Mouse (Mus musculus) lung, postnatal 36 days (tissue): Measurements from ENCODE around the gene Ubtfl1.
"Not testable (repeated sequence)": the region's sequence is repeated elsewhere in the genome, so short reads cannot be mapped to it uniquely, and the experiment has no call there.

Source experiments
- DNase-seq: peaks from one replicate; pipeline ENCODE4 v3.0.0; 2022; ENCODE audit warnings: mixed read lengths

Ubtfl1 gene

GRCm38 (mm10) chr9:18404118-18404517, at the start of gene Ubtfl1:
Ubtfl1 (plus strand) TSS chr9:18404418.
- DNase-seq, result no peak

GRCm38 (mm10) chr9:18373026-18373425, 31.2 kb upstream of the Ubtfl1 start:
- DNase-seq, result not testable (repeated sequence)

GRCm38 (mm10) chr9:18385782-18386181, 18.4 kb upstream of the Ubtfl1 start:
- no peak for DNase-seq

GRCm38 (mm10) chr9:18399629-18400028, 4.6 kb upstream of the Ubtfl1 start:
- no peak for DNase-seq

GRCm38 (mm10) chr9:18402895-18403294, 1.3 kb upstream of the Ubtfl1 start, which contains the start of gene Naalad2:
Naalad2 (minus strand) TSS chr9:18402995.
- not testable (repeated sequence) for DNase-seq

GRCm38 (mm10) chr9:18412371-18412770, 8.2 kb downstream of the Ubtfl1 start:
- not testable (repeated sequence) for DNase-seq

GRCm38 (mm10) chr9:18430354-18430753, 26.1 kb downstream of the Ubtfl1 start, which contains the start of gene Mbd3l2:
Mbd3l2 (plus strand) TSS chr9:18430654.
- no peak for DNase-seq

GRCm38 (mm10) chr9:18431687-18432086, 27.5 kb downstream of the Ubtfl1 start:
- DNase-seq, result no peak

GRCm38 (mm10) chr9:18456520-18456919, 52.3 kb downstream of the Ubtfl1 start:
- no peak for DNase-seq
